Mouse (Mus musculus) midbrain, embryonic 10.5 days (tissue): ENCODE data around the gene Tmem139. TPM values are rescaled to one million over a fixed set of nuclear protein-coding genes. Genes with fewer than 3 reads are reported as not detected.

Experiments
- DNase-seq: peaks from one replicate; pipeline ENCODE4 v3.0.0-alpha.2; 2017; ENCODE audit warnings: low spot score
- H3K27ac ChIP-seq: fragments of 300-500 bp; sonication (generic); replicated peaks from 2 replicates; pipeline ENCODE4 v1.5.1; 2016; ENCODE audit warnings: mild to moderate bottlenecking
- H3K27me3 ChIP-seq: fragments of 300-500 bp; sonication (generic); 2 replicates; pipeline ENCODE4 v1.6.1; 2016; ENCODE audit warnings: low read depth, mild to moderate bottlenecking; ENCODE audit not compliant: poor library complexity, severe bottlenecking
- H3K36me3 ChIP-seq: fragments of 300-500 bp; sonication (generic); 2 replicates; pipeline ENCODE4 v1.6.1; 2016; ENCODE audit warnings: mild to moderate bottlenecking, moderate library complexity
- H3K4me1 ChIP-seq: fragments of 300-500 bp; sonication (generic); 2 replicates; pipeline ENCODE4 v1.6.1; 2016
- H3K4me3 ChIP-seq: fragments of 300-500 bp; sonication (generic); 2 replicates; pipeline ENCODE4 v1.5.1; 2016; ENCODE audit warnings: mild to moderate bottlenecking, moderate library complexity
- H3K9me3 ChIP-seq: fragments of 300-500 bp; sonication (generic); replicated peaks from 2 replicates; pipeline ENCODE4 v1.6.1; 2016; ENCODE audit warnings: mild to moderate bottlenecking
- WGBS: fragments of 180-500 bp; shearing (Covaris S2); methylation state at CpG from one replicate; pipeline ENCODE4 v1.1.7; 2016; 5-methylcytosine and 5-hydroxymethylcytosine counted together
- polyA plus RNA-seq: library from polyadenylated mRNA; unstranded; fragments of >200 nt; fragmentation: Nextera tagmentation; extraction: Ambion mirVana; gene quantifications from 2 replicates; pipeline ENCODE4 v1.2.1, GENCODE M21; 2016

The Tmem139 gene
- polyA plus RNA-seq, 1 experiment from 2014 or later: 0.33 TPM

GRCm38 (mm10) chr6:42295549-42296094 lies 33.9 kb downstream of the Tmem139 start:
- H3K4me1 ChIP-seq: no peaks in the 10 kb centered on the region
- DNase-seq: no peak
- H3K36me3 ChIP-seq: peaks cover 100% of the 10 kb centered on the region
- no peaks in the 10 kb centered on the region for H3K27me3 ChIP-seq
- WGBS: 79% methylated on average over 3 of the region's 3 CpGs
- no peak overlapping the region for H3K27ac ChIP-seq
- H3K4me3 ChIP-seq: no peak overlapping the region
- no peaks in the 10 kb centered on the region for H3K9me3 ChIP-seq

DNA sequence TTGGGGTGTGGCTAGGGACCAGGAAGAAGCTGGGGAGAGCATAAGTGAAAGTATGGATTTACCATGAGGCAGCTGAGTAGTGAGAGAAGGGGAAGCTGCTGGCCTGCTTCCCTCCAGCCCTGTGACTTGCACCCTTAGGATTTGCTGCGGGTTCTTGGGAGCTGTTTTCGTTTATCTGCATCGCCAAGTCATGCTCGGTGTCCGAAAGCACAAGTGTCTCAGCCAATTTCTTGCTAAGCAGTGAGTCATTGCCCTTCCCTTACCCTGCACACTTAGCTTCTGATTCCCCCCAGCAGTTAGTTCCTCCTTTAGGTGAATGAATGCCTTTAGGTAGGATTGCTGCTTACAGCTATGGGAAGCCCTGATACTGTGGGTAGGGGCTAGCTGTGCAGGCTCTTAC lies 37.6 kb downstream of the Tmem139 start:
- no peaks in the 10 kb centered on the region for H3K4me1 ChIP-seq
- H3K27ac ChIP-seq: no peak overlapping the region
- H3K9me3 ChIP-seq: no peaks in the 10 kb centered on the region
- 93% methylated on average over 5 of the region's 5 CpGs for WGBS
- H3K4me3 ChIP-seq: no peak overlapping the region
- H3K36me3 ChIP-seq: peaks cover 88% of the 10 kb centered on the region
- DNase-seq: no peak
- H3K27me3 ChIP-seq: no peaks in the 10 kb centered on the region

GRCm38 (mm10) chr6:42309816-42310378 lies 48.1 kb downstream of the Tmem139 start:
- Histone ChIP-seq H3K27me3 (no peaks in the 10 kb centered on the region), H3K36me3 (peaks cover 99% of the 10 kb centered on the region), H3K27ac (no peak overlapping the region), H3K9me3 (no peaks in the 10 kb centered on the region), H3K4me1 (no peaks in the 10 kb centered on the region), H3K4me3 (no peak overlapping the region)
- DNase-seq: no peak
- 46% methylated on average over 8 of the region's 8 CpGs for WGBS

DNA sequence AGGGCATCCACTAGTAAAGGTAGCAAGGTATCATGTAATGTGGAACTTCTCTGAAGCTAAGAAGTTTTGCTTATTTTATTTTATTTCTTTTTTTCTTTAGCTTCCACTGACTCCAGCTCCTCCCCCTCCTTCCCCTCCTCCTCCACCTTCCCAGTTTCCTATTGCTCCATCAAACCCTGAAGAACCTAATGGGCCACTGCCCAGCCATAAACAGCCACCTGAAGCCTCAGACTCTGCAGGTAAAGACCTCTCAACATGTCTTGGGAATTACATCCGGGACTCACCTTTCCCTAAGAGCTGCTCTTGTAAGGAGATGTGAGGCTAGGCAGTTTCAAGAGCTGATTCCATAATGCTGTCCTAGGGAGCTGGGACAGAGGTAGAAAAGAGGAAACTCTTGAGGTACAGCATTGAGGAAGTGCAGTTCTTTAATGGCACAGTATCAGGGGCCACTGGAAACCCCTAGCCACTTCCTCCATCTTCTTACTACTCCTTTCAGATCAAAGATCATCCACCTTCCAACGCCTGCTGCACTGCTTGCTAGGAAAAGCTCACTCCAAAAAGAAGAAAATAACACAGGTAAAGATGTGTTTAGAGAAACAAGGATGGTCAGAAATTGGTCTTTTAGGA lies 48.8 kb downstream of the Tmem139 start:
- WGBS: 94% methylated on average over 2 of the region's 2 CpGs
- Histone ChIP-seq H3K27ac (no peak overlapping the region), H3K9me3 (no peaks in the 10 kb centered on the region), H3K4me1 (no peaks in the 10 kb centered on the region), H3K4me3 (no peak overlapping the region), H3K36me3 (peaks cover 95% of the 10 kb centered on the region), H3K27me3 (no peaks in the 10 kb centered on the region)
- no peak for DNase-seq

Other genes with a start within 250 kb of the Tmem139 start
- not detected in 2 replicates for gene Sva, start 223.6 kb upstream of the Tmem139 start, polyA plus RNA-seq
- gene Tas2r139, start 121.0 kb upstream of the Tmem139 start, polyA plus RNA-seq: not detected in 2 replicates
- gene Tas2r144, start 46.6 kb upstream of the Tmem139 start, polyA plus RNA-seq: not detected in 2 replicates
- 14.3 and 17.3 TPM in 2 replicates for gene Gstk1, start 16.0 kb upstream of the Tmem139 start, polyA plus RNA-seq
- gene Casp2, start 3.0 kb downstream of the Tmem139 start, polyA plus RNA-seq: 75.4 and 81.1 TPM in 2 replicates
- gene Clcn1, start 24.7 kb downstream of the Tmem139 start, polyA plus RNA-seq: 1.2 and 1.7 TPM in 2 replicates
- gene Fam131b, start 62.7 kb downstream of the Tmem139 start, polyA plus RNA-seq: 2.2 and 2.4 TPM in 2 replicates
- gene Zyx, start 87.7 kb downstream of the Tmem139 start, polyA plus RNA-seq: 84.5 and 88.1 TPM in 2 replicates
- gene Epha1, start 111.3 kb downstream of the Tmem139 start, polyA plus RNA-seq: 1.2 and 1.5 TPM in 2 replicates
- not detected in 2 replicates for gene Tas2r143, start 138.3 kb downstream of the Tmem139 start, polyA plus RNA-seq
- not detected in 2 replicates for gene Tas2r135, start 143.5 kb downstream of the Tmem139 start, polyA plus RNA-seq
- not detected in 2 replicates for gene Tas2r126, start 172.6 kb downstream of the Tmem139 start, polyA plus RNA-seq
- not detected in 2 replicates for gene Olfr458, start 203.2 kb downstream of the Tmem139 start, polyA plus RNA-seq
- gene Olfr457, start 214.4 kb downstream of the Tmem139 start, polyA plus RNA-seq: not detected in 2 replicates
- gene Olfr456, start 225.2 kb downstream of the Tmem139 start, polyA plus RNA-seq: not detected in 2 replicates